Mouse (Mus musculus): ENCODE data around the gene Gm48551.

Gene Gm48551

GRCm38 (mm10) chr10:81403511-81403910 lies 19.2 kb downstream of the Gm48551 start:
- no peak for DNase-seq (ENCODE audit: low spot score in 2 of 2)

- no peak for DNase-seq (ENCODE audit: low spot score in 2 of 2)
Observed at GRCm38 (mm10) chr10:81404082-81404481, 19.8 kb downstream of the Gm48551 start.

GRCm38 (mm10) chr10:81404720-81405119 lies 20.5 kb downstream of the Gm48551 start:
- DNase-seq (ENCODE audit: low spot score in 2 of 2), result peak in 1 of 2 experiments; percentile 60

- peak; percentile 71 to 86 for DNase-seq (ENCODE audit: low spot score in 2 of 2)
Observed at GRCm38 (mm10) chr10:81405588-81406201, 21.4 kb downstream of the Gm48551 start.

GRCm38 (mm10) chr10:81406504-81407440 lies 22.5 kb downstream of the Gm48551 start:
- DNase-seq (ENCODE audit: low spot score in 2 of 2), result peak in 1 of 2 experiments; percentile 21

- peak; percentile 46 to 70 for DNase-seq (ENCODE audit: low spot score in 2 of 2)
Observed at GRCm38 (mm10) chr10:81407539-81408423, 23.5 kb downstream of the Gm48551 start.

- DNase-seq (ENCODE audit: low spot score in 2 of 2), result no peak
Observed at GRCm38 (mm10) chr10:81408424-81408729, 24.1 kb downstream of the Gm48551 start.

- peak; percentile 75 to 90 for DNase-seq (ENCODE audit: low spot score in 2 of 2)
Observed at GRCm38 (mm10) chr10:81408871-81409291, 24.6 kb downstream of the Gm48551 start.

GRCm38 (mm10) chr10:81409330-81409729 lies 25.1 kb downstream of the Gm48551 start:
- no peak for DNase-seq (ENCODE audit: low spot score in 2 of 2)

GRCm38 (mm10) chr10:81410350-81410749 lies 26.1 kb downstream of the Gm48551 start:
- peak in 1 of 2 experiments; percentile 27 for DNase-seq (ENCODE audit: low spot score in 2 of 2)

GRCm38 (mm10) chr10:81410981-81411380 lies 26.7 kb downstream of the Gm48551 start:
- no peak for DNase-seq (ENCODE audit: low spot score in 2 of 2)

GRCm38 (mm10) chr10:81411471-81412400 lies 27.5 kb downstream of the Gm48551 start:
- DNase-seq (ENCODE audit: low spot score in 2 of 2), result peak in 1 of 2 experiments; percentile 44

GRCm38 (mm10) chr10:81412586-81413309 lies 28.5 kb downstream of the Gm48551 start:
- DNase-seq (ENCODE audit: low spot score in 2 of 2), result no peak

- DNase-seq (ENCODE audit: low spot score in 2 of 2), result peak in 1 of 2 experiments; percentile 68
Observed at GRCm38 (mm10) chr10:81413310-81414261, 29.3 kb downstream of the Gm48551 start.

GRCm38 (mm10) chr10:81414682-81415081 lies 30.4 kb downstream of the Gm48551 start:
- DNase-seq (ENCODE audit: low spot score in 2 of 2), result no peak

- DNase-seq (ENCODE audit: low spot score in 2 of 2), result no peak
Observed at GRCm38 (mm10) chr10:81415146-81415545, 30.9 kb downstream of the Gm48551 start.

- DNase-seq (ENCODE audit: low spot score in 2 of 2), result no peak
Observed at GRCm38 (mm10) chr10:81415549-81416310, 31.5 kb downstream of the Gm48551 start.

- DNase-seq (ENCODE audit: low spot score in 2 of 2), result peak in 1 of 2 experiments; percentile 57
Observed at GRCm38 (mm10) chr10:81416581-81417226, 32.4 kb downstream of the Gm48551 start.
